Mouse (Mus musculus) intestine, postnatal 0 days (tissue): ENCODE measurements around the gene Mob1a. TPM values are rescaled to one million over a fixed set of nuclear protein-coding genes. Genes with fewer than 3 reads are reported as not detected.

Source experiments
- ATAC-seq: fragments of 200-750 bp; cut with Nextera tagmentation; 2 replicates; pipeline ENCODE4 v1.8.0; 2017; ENCODE audit warnings: mild to moderate bottlenecking, moderate TSS enrichment, moderate library complexity
- H3K27ac ChIP-seq: fragments of 300-500 bp; sonication (generic); 2 replicates; pipeline ENCODE4 v1.5.1; 2014; ENCODE audit warnings: mild to moderate bottlenecking, low read depth, low read length, moderate library complexity
- H3K27me3 ChIP-seq: fragments of 300-500 bp; sonication (generic); replicated peaks from 2 replicates; pipeline ENCODE4 v1.6.1; 2014; ENCODE audit warnings: low read length, mixed read lengths; ENCODE audit not compliant: control insufficient read depth, insufficient read depth
- H3K36me3 ChIP-seq: fragments of 300-500 bp; sonication (generic); 2 replicates; pipeline ENCODE4 v1.6.1; 2014; ENCODE audit warnings: mild to moderate bottlenecking, moderate library complexity; ENCODE audit not compliant: control insufficient read depth, insufficient read depth
- H3K4me1 ChIP-seq: fragments of 300-500 bp; sonication (generic); replicated peaks from 2 replicates; pipeline ENCODE4 v1.6.1; 2014; ENCODE audit warnings: antibody characterized with exemption, low read length, mixed read lengths; ENCODE audit not compliant: control insufficient read depth, insufficient read depth
- H3K4me2 ChIP-seq: fragments of 300-500 bp; sonication (generic); replicated peaks from 2 replicates; pipeline ENCODE4 v1.6.1; 2014; ENCODE audit warnings: low read depth, mild to moderate bottlenecking, moderate library complexity
- H3K4me3 ChIP-seq: fragments of 300-500 bp; sonication (generic); 2 replicates; pipeline ENCODE4 v1.5.1; 2014; ENCODE audit warnings: low read depth, low read length
- H3K9ac ChIP-seq: fragments of 300-500 bp; sonication (generic); 2 replicates; pipeline ENCODE4 v1.6.1; 2014; ENCODE audit warnings: mild to moderate bottlenecking, low read depth, low read length
- H3K9me3 ChIP-seq: fragments of 300-500 bp; sonication (generic); 2 replicates; pipeline ENCODE4 v1.6.1; 2016; ENCODE audit warnings: mixed run types; ENCODE audit not compliant: control insufficient read depth
- CTCF ChIP-seq: sonication (generic); IDR thresholded peaks from 2 replicates; pipeline ENCODE4 v1.5.1; 2016; ENCODE audit warnings: low read depth, mild to moderate bottlenecking, control low read depth, antibody characterized with exemption, moderate library complexity
- WGBS: fragments of 180-500 bp; shearing (Covaris S2); extraction: QIAGEN DNeasy Blood & Tissue Kit; methylation state at CpG from one replicate; pipeline ENCODE4 v1.1.7; 2014; 5-methylcytosine and 5-hydroxymethylcytosine counted together
- polyA plus RNA-seq: library from polyadenylated mRNA; unstranded; fragments of >200 nt; fragmentation: Nextera tagmentation; extraction: Ambion mirVana; gene quantifications from 2 replicates; pipeline ENCODE4 v1.2.1, GENCODE M21; 2015

Mob1a gene
- polyA plus RNA-seq, 1 experiment from 2014 or later: 29.7 TPM

DNA sequence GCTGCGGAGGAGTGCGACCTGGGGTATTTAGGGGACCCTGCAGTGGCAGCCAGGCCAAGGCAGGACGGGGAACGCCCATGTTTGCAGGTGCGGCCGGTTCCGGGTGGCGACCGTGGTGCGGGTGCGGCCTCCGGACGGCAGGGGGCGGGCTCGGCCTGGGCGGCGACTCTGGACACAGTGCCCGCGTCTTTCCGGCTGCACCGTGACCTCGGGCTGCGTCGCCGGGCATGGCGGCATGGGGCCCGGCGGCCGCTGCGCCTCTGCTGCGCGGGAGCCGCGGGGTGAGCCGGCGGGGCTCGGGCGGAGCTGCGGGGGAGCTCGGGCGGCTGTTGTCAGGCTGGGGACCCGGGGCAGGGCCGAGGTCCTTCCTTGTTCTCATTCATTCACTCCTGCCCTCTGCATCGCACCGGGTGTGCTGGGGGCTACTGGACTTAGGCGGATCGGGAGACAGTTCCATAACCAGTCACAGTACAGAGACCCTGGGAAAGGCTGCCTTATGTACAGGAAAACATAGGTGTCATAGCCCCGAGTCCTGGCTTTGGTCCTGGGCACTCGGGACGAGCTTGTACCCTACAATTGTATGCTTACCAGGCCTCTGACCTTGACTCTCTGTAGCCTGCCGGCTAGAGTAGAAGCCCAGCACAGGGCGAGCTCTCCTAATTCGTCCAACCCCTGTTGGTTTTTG, 23.6 kb downstream of the Mob1a start:
- peaks cover 4% of the 10 kb centered on the region; the same call in 1 of the 2 replicates for H3K4me1 ChIP-seq
- ATAC-seq: peak; percentile 95

DNA sequence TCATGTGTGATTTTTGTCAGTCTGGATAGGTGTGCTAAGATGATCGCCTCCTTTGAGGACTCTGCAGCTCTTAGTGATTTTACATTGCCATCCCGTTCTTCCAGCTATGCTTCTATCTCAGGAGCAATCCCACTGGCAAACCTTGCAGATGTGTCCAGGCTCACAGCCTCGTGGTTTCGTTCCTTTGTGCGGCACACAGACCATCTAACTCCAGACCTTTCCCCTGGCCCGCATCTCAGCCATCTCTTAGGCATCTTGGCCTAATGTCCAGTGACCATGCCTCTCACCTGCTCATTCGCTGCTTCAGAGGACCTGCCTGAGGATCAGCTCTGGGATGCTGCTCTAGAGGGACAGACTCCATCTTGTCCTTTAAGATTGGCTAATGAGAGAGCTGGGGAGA, 24.4 kb downstream of the Mob1a start:
- H3K9ac ChIP-seq: peak overlapping the region; percentile 78
- no peak overlapping the region for H3K27ac ChIP-seq
- H3K4me1 ChIP-seq: peaks cover 4% of the 10 kb centered on the region; the same call in 1 of the 2 replicates
- 82% methylated on average over 7 of the region's 7 CpGs for WGBS
- no peaks in the 10 kb centered on the region for H3K9me3 ChIP-seq
- H3K27me3 ChIP-seq: no peaks in the 10 kb centered on the region
- no peak for ATAC-seq
- no peak for TF ChIP-seq CTCF
- peaks cover 19% of the 10 kb centered on the region; the same call in 1 of the 2 replicates for H3K36me3 ChIP-seq
- H3K4me3 ChIP-seq: peak overlapping the region; percentile 66
- peak overlapping the region; percentile 72 for H3K4me2 ChIP-seq

More for the DNA sequence above, 23.6 kb downstream of the Mob1a start:
- H3K9me3 ChIP-seq: no peaks in the 10 kb centered on the region
- TF ChIP-seq CTCF: peak; percentile 95
- H3K36me3 ChIP-seq: peaks cover 19% of the 10 kb centered on the region; the same call in 1 of the 2 replicates
- WGBS: under 1% methylated on average over 53 of the region's 53 CpGs
- H3K27ac ChIP-seq: peak overlapping the region; percentile 6; the same call in 1 of the 2 replicates
- peak overlapping the region; percentile 66 for H3K4me3 ChIP-seq
- peak overlapping the region; percentile 78 for H3K9ac ChIP-seq
- no peaks in the 10 kb centered on the region for H3K27me3 ChIP-seq
- H3K4me2 ChIP-seq: peak overlapping the region; percentile 72

DNA sequence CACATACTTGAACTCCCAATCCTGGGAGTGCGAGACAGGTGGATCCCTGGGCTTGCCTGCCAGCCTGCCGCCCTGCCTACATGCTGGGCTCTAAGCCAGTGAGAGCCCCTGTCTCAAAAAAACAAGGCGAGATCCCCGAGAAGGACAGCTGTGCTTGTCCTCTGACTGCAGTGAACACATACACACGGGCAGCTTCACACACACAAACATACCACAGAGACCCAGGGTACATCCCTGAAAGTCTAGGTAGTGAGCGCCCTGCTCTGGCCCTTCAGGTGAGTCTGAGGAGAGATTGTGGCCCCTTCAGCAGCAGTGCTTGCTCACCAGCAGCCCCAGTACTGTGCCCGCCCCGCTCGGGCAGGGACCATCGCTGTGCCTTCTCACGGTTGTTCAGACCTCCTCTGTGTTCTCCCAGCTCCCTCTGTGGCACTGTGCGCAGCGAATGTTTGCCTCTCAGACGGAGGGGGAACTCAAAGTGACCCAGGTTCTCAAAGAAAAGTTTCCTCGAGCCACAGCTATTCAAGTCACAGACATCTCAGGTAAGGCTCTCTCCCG, 25.1 kb downstream of the Mob1a start:
- H3K4me2 ChIP-seq: no peak overlapping the region
- no peak overlapping the region for H3K27ac ChIP-seq
- H3K4me3 ChIP-seq: no peak overlapping the region
- no peaks in the 10 kb centered on the region for H3K27me3 ChIP-seq
- peaks cover 4% of the 10 kb centered on the region; the same call in 1 of the 2 replicates for H3K4me1 ChIP-seq
- ATAC-seq: no peak
- 87% methylated on average over 16 of the region's 16 CpGs for WGBS
- H3K36me3 ChIP-seq: peaks cover 23% of the 10 kb centered on the region; the same call in 1 of the 2 replicates
- H3K9me3 ChIP-seq: no peaks in the 10 kb centered on the region
- no peak for TF ChIP-seq CTCF
- no peak overlapping the region for H3K9ac ChIP-seq

DNA sequence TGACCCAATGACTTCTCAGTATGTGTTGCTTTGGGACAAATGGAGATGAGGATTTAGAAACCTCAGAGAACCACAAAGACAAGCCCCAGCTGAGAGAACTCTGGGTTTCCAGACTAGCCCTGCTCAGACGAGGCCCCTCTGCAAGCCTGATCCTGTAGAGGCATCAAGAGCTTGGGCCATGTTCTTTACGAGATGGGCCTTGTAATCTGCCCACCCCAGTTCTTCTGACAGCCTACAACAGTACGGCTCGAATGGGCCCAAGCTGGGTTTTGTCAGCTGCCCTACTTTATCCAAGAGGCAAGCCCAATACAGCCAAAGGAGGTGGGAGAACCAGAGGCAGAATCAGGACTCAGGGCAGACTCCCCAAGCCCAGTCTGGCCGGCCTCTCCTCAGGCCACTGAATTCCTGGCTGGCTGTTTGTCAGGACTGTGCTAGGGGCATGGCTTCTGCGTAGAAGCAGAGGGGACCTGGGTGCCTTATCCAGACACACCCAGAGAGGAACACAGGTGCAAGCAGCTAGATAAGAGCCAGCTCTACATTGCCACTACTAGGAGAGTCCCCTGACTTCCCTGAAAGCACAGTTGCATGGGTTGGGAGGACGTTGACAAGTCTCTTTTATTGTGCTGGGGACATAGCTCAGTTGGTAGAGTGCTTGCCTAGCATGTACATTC, 25.8 kb downstream of the Mob1a start:
- Histone ChIP-seq H3K36me3 (peaks cover 27% of the 10 kb centered on the region; the same call in 1 of the 2 replicates), H3K27me3 (no peaks in the 10 kb centered on the region), H3K9ac (no peak overlapping the region), H3K4me2 (0 out of 2 replicates have a peak overlapping the region, but pooled peaks have one; percentile 21), H3K4me1 (peaks cover 4% of the 10 kb centered on the region; the same call in 1 of the 2 replicates), H3K27ac (peak overlapping the region; percentile 41; the same call in 1 of the 2 replicates), H3K4me3 (no peak overlapping the region), H3K9me3 (no peaks in the 10 kb centered on the region)
- TF ChIP-seq CTCF: no peak
- ATAC-seq: no peak
- 54% methylated on average over 7 of the region's 7 CpGs for WGBS

DNA sequence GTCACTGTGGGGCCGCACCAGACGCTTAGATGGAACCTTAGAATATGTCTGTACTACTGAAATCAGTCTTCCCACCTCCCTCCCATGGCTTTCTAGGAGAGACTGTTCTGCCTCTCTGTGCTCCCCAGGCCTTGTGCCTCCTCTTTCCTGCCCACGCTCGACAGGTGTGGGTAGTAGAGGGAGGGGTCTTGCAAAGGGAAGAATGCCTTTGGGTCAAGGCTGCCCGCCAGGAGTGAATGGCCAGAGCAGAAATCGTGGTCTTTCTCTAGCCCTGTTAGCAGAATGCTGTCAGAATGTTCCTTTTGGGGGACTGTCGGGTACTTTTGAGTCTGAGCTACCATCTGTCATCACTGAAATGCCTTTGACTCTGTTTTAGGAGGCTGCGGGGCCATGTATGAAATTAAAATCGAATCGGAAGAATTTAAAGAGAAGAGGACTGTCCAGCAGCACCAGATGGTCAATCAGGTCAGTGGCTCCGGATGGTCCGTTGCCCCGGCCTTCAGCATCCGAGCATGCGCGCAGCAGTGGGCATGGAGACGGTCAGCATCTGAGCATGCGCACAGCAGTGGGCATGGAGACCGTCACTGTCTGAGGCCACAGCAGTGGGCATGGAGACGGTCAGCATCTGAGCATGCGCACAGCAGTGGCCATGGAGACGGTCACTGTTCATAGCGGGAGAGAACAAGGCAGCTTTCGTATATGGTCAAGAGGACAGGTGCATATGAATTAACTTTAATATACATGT, 27.0 kb downstream of the Mob1a start:
- WGBS: 95% methylated on average over 24 of the region's 24 CpGs
- Histone ChIP-seq H3K27ac (no peak overlapping the region), H3K9me3 (no peaks in the 10 kb centered on the region), H3K4me1 (peaks cover 4% of the 10 kb centered on the region; the same call in 1 of the 2 replicates), H3K27me3 (no peaks in the 10 kb centered on the region), H3K36me3 (peaks cover 33% of the 10 kb centered on the region; the same call in 1 of the 2 replicates), H3K4me3 (no peak overlapping the region), H3K9ac (no peak overlapping the region), H3K4me2 (no peak overlapping the region)
- TF ChIP-seq CTCF: no peak
- ATAC-seq: no peak
